Mouse (Mus musculus) embryonic facial prominence, embryonic 10.5 days (tissue): Measurements from ENCODE around the gene Magee2. TPM values are rescaled to one million over a fixed set of nuclear protein-coding genes. Genes with fewer than 3 reads are reported as not detected.
A peak's percentile ranks its signal among the peaks of the same experiment; 100 is the strongest.
"Not testable (repeated sequence)": the region's sequence is repeated elsewhere in the genome, so short reads cannot be mapped to it uniquely, and the experiment has no call there.

ENCODE experiments used
- DNase-seq: peaks from one replicate; pipeline ENCODE4 v3.0.0-alpha.2; 2017; ENCODE audit warnings: low spot score
- H3K27ac ChIP-seq: fragments of 300-500 bp; sonication (generic); replicated peaks from 2 replicates; pipeline ENCODE4 v1.5.1; 2016; ENCODE audit warnings: mild to moderate bottlenecking
- H3K27me3 ChIP-seq: fragments of 300-500 bp; sonication (generic); replicated peaks from 2 replicates; pipeline ENCODE4 v1.6.1; 2016; ENCODE audit warnings: low read depth, mild to moderate bottlenecking; ENCODE audit not compliant: poor library complexity, severe bottlenecking
- H3K36me3 ChIP-seq: fragments of 300-500 bp; sonication (generic); replicated peaks from 2 replicates; pipeline ENCODE4 v1.6.1; 2016; ENCODE audit warnings: mild to moderate bottlenecking, moderate library complexity
- H3K4me1 ChIP-seq: fragments of 300-500 bp; sonication (generic); 2 replicates; pipeline ENCODE4 v1.6.1; 2016
- H3K4me3 ChIP-seq: fragments of 300-500 bp; sonication (generic); 2 replicates; pipeline ENCODE4 v1.5.1; 2016; ENCODE audit warnings: mild to moderate bottlenecking, moderate library complexity
- H3K9me3 ChIP-seq: fragments of 300-500 bp; sonication (generic); 2 replicates; pipeline ENCODE4 v1.6.1; 2016; ENCODE audit warnings: mild to moderate bottlenecking
- WGBS: fragments of 180-500 bp; shearing (Covaris S2); methylation state at CpG from one replicate; pipeline ENCODE4 v1.1.7; 2016; 5-methylcytosine and 5-hydroxymethylcytosine counted together
- polyA plus RNA-seq: library from polyadenylated mRNA; unstranded; fragments of >200 nt; fragmentation: Nextera tagmentation; extraction: Ambion mirVana; gene quantifications from 2 replicates; pipeline ENCODE4 v1.2.1, GENCODE M21; 2016

Magee2 gene
- 5.2 and 5.3 TPM in 2 replicates for polyA plus RNA-seq

DNA sequence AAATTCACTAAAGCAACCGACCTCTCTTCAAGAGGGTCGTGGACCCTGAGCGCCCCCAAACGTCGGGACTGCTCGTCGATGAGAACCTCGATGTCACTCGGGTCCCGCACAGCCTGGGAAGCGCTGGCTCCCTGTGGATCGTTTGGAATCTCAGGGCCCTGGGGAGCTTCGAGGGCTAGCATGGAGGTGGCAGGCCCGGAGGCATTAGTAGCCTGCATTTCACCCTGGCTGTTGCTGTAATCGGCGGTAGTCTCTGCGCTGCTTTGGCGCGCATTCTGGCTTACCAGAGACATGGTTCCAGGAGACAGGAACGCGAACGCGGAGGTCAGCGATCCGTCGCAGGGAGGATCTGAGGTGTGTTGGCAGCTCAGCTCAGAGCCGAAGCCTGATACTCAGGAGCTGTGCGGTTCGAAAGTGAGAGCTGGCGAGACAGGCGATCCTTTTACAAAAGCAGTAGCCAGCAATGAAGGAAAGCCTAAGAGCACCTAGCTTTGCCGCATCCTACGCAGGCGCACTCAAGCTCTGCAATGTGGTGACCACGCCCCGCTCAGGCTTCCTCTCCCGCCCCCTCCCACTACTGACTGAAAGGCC, at the start of gene Magee2:
Magee2 (minus strand) TSS at position 517 of the 591 bp plus-strand sequence.
- no peaks in the 10 kb centered on the region for H3K9me3 ChIP-seq
- 21% methylated on average over 37 of the region's 37 CpGs for WGBS
- H3K36me3 ChIP-seq: no peaks in the 10 kb centered on the region
- peak within 1 kb of the TSS; percentile 60 for H3K4me3 ChIP-seq
- peaks cover 6% of the 10 kb centered on the region; the same call in 1 of the 2 replicates for H3K4me1 ChIP-seq
- H3K27ac ChIP-seq: peak within 1 kb of the TSS; percentile 72
- DNase-seq: peak; percentile 69
- peaks cover 85% of the 10 kb centered on the region for H3K27me3 ChIP-seq

GRCm38 (mm10) chrX:104853610-104854009, 3.5 kb downstream of the Magee2 start:
- peak overlapping the region; percentile 23; the same call in 1 of the 2 replicates for H3K4me3 ChIP-seq
- WGBS: 22% methylated on average over 9 of the region's 9 CpGs

DNA sequence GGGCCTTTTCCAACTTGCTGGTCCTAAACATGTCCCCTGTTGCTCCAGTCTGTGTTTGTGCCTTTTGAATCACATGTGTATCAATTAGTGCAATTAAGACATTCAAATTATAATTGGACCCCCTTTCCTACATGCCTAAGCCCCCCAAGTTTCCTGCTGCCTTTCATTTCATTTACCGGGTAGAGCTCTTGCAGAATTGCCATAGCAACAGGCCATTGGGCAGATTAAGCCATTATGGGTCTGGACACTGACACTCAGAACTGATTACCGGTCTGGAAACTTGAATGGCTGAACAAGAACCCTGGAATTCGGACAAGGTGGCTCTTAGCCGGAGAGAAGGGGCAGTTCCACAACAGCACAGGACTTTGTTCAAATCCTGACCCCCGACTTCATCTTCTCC, 39.5 kb downstream of the Magee2 start:
- H3K27ac ChIP-seq, H3K36me3 ChIP-seq, H3K4me3 ChIP-seq, H3K4me1 ChIP-seq, H3K9me3 ChIP-seq, DNase-seq: not testable (repeated sequence)
- peaks cover 53% of the 10 kb centered on the region for H3K27me3 ChIP-seq
- WGBS: 76% methylated on average over 4 of the region's 5 CpGs

More at GRCm38 (mm10) chrX:104853610-104854009, 3.5 kb downstream of the Magee2 start:
- peaks cover 6% of the 10 kb centered on the region; the same call in 1 of the 2 replicates for H3K4me1 ChIP-seq
- DNase-seq: peak; percentile 48
- H3K9me3 ChIP-seq: no peaks in the 10 kb centered on the region
- no peaks in the 10 kb centered on the region for H3K36me3 ChIP-seq
- H3K27me3 ChIP-seq: peaks cover 96% of the 10 kb centered on the region
- no peak overlapping the region for H3K27ac ChIP-seq

- H3K9me3 ChIP-seq, DNase-seq, H3K4me3 ChIP-seq, H3K4me1 ChIP-seq, H3K36me3 ChIP-seq, H3K27ac ChIP-seq: not testable (repeated sequence)
- peaks cover 53% of the 10 kb centered on the region for H3K27me3 ChIP-seq
- 87% methylated on average over 1 of the region's 3 CpGs for WGBS
Measured at GRCm38 (mm10) chrX:104816987-104817386, 40.1 kb downstream of the Magee2 start.

GRCm38 (mm10) chrX:104813704-104814103, 43.4 kb downstream of the Magee2 start:
- peaks cover 34% of the 10 kb centered on the region for H3K27me3 ChIP-seq
- WGBS: 63% methylated on average over 4 of the region's 4 CpGs
- not testable (repeated sequence) for H3K36me3 ChIP-seq, H3K4me3 ChIP-seq, H3K9me3 ChIP-seq, H3K27ac ChIP-seq, DNase-seq, H3K4me1 ChIP-seq

Other genes starting within 250 kb of the Magee2 start
- 11.6 and 12.0 TPM in 2 replicates for gene Zdhhc15, start 186.2 kb downstream of the Magee2 start, polyA plus RNA-seq
- 84.9 and 88.9 TPM in 2 replicates for gene Pbdc1, start 222.5 kb upstream of the Magee2 start, polyA plus RNA-seq